Mouse (Mus musculus) hindbrain, embryonic 13.5 days (tissue): Measurements from ENCODE around the gene Nkd2. TPM values are rescaled to one million over a fixed set of nuclear protein-coding genes. Genes with fewer than 3 reads are reported as not detected.

Experiments used
- ATAC-seq: fragments of 200-750 bp; cut with Nextera tagmentation; 2 replicates; pipeline ENCODE4 v1.8.0; 2017; ENCODE audit warnings: moderate TSS enrichment; ENCODE audit not compliant: low FRiP score
- H3K27ac ChIP-seq: fragments of 300-500 bp; sonication (generic); 2 replicates; pipeline ENCODE4 v1.5.1; 2015; ENCODE audit warnings: inconsistent platforms, mild to moderate bottlenecking, moderate library complexity
- H3K27me3 ChIP-seq: fragments of 300-500 bp; sonication (generic); 2 replicates; pipeline ENCODE4 v1.6.1; 2015; ENCODE audit warnings: mild to moderate bottlenecking, inconsistent platforms
- H3K36me3 ChIP-seq: fragments of 300-500 bp; sonication (generic); 2 replicates; pipeline ENCODE4 v1.6.1; 2015; ENCODE audit warnings: mild to moderate bottlenecking, inconsistent platforms
- H3K4me1 ChIP-seq: fragments of 300-500 bp; sonication (generic); replicated peaks from 2 replicates; pipeline ENCODE4 v1.6.1; 2015; ENCODE audit warnings: inconsistent platforms
- H3K4me2 ChIP-seq: fragments of 300-500 bp; sonication (generic); 2 replicates; pipeline ENCODE4 v1.6.1; 2015; ENCODE audit warnings: inconsistent platforms, mild to moderate bottlenecking, moderate library complexity
- H3K4me3 ChIP-seq: fragments of 300-500 bp; sonication (generic); 2 replicates; pipeline ENCODE4 v1.5.1; 2015; ENCODE audit warnings: mild to moderate bottlenecking, inconsistent platforms
- H3K9ac ChIP-seq: fragments of 300-500 bp; sonication (generic); 2 replicates; pipeline ENCODE4 v1.6.1; 2015; ENCODE audit warnings: mild to moderate bottlenecking, inconsistent platforms
- H3K9me3 ChIP-seq: fragments of 300-500 bp; sonication (generic); 2 replicates; pipeline ENCODE4 v1.6.1; 2016; ENCODE audit warnings: inconsistent platforms
- WGBS: fragments of 180-500 bp; shearing (Covaris S2); methylation state at CpG from one replicate; pipeline ENCODE4 v1.1.7; 2015; 5-methylcytosine and 5-hydroxymethylcytosine counted together
- polyA plus RNA-seq: library from polyadenylated mRNA; unstranded; fragments of >200 nt; fragmentation: Nextera tagmentation; extraction: Ambion mirVana; gene quantifications from 2 replicates; pipeline ENCODE4 v1.2.1, GENCODE M21; 2015

Nkd2 gene
- polyA plus RNA-seq: 9.5 and 9.7 TPM in 2 replicates

- Histone ChIP-seq H3K4me1 (peaks cover 6% of the 10 kb centered on the region), H3K4me2 (peak within 1 kb of the TSS; percentile 88), H3K36me3 (no peaks in the 10 kb centered on the region), H3K9me3 (no peaks in the 10 kb centered on the region), H3K27me3 (peaks cover 35% of the 10 kb centered on the region), H3K9ac (peak within 1 kb of the TSS; percentile 79), H3K4me3 (peak within 1 kb of the TSS; percentile 65), H3K27ac (no peak within 1 kb of the TSS)
- ATAC-seq: peak; percentile 88
- WGBS: under 1% methylated on average over 38 of the region's 38 CpGs
Observed at GRCm38 (mm10) chr13:73847465-73847836, at the start of gene Nkd2. TSS of gene Nkd2 (minus strand) at chr13:73847631.

- Histone ChIP-seq H3K9me3 (no peaks in the 10 kb centered on the region), H3K36me3 (no peaks in the 10 kb centered on the region), H3K4me1 (no peaks in the 10 kb centered on the region), H3K27me3 (no peaks in the 10 kb centered on the region), H3K27ac (no peak overlapping the region), H3K4me2 (no peak overlapping the region), H3K4me3 (no peak overlapping the region), H3K9ac (no peak overlapping the region)
- 56% methylated on average over 6 of the region's 6 CpGs for WGBS
- ATAC-seq: no peak
Observed at GRCm38 (mm10) chr13:73892493-73893178, 45.2 kb upstream of the Nkd2 start.

- H3K4me2 ChIP-seq: no peak overlapping the region
- 71% methylated on average over 4 of the region's 4 CpGs for WGBS
- no peak overlapping the region for H3K4me3 ChIP-seq
- no peaks in the 10 kb centered on the region for H3K36me3 ChIP-seq
- H3K4me1 ChIP-seq: no peaks in the 10 kb centered on the region
- no peaks in the 10 kb centered on the region for H3K9me3 ChIP-seq
- ATAC-seq: no peak
- no peak overlapping the region for H3K9ac ChIP-seq
- no peak overlapping the region for H3K27ac ChIP-seq
- H3K27me3 ChIP-seq: no peaks in the 10 kb centered on the region
Observed at GRCm38 (mm10) chr13:73887415-73887874, 40.0 kb upstream of the Nkd2 start.

- 85% methylated on average over 5 of the region's 5 CpGs for WGBS
- no peak overlapping the region for H3K4me2 ChIP-seq
- no peaks in the 10 kb centered on the region for H3K9me3 ChIP-seq
- no peaks in the 10 kb centered on the region for H3K4me1 ChIP-seq
- no peak for ATAC-seq
- H3K4me3 ChIP-seq: no peak overlapping the region
- H3K36me3 ChIP-seq: no peaks in the 10 kb centered on the region
- H3K27ac ChIP-seq: no peak overlapping the region
- no peak overlapping the region for H3K9ac ChIP-seq
- H3K27me3 ChIP-seq: no peaks in the 10 kb centered on the region
Observed at GRCm38 (mm10) chr13:73886601-73887000, 39.2 kb upstream of the Nkd2 start.

GRCm38 (mm10) chr13:73886066-73886465, 38.6 kb upstream of the Nkd2 start:
- WGBS: 82% methylated on average over 4 of the region's 4 CpGs
- no peak overlapping the region for H3K4me3 ChIP-seq
- no peak overlapping the region for H3K9ac ChIP-seq
- H3K27me3 ChIP-seq: no peaks in the 10 kb centered on the region
- H3K9me3 ChIP-seq: no peaks in the 10 kb centered on the region
- no peak overlapping the region for H3K4me2 ChIP-seq
- no peak overlapping the region for H3K27ac ChIP-seq
- no peaks in the 10 kb centered on the region for H3K36me3 ChIP-seq
- ATAC-seq: no peak
- no peaks in the 10 kb centered on the region for H3K4me1 ChIP-seq

GRCm38 (mm10) chr13:73885656-73886055, 38.2 kb upstream of the Nkd2 start:
- H3K4me1 ChIP-seq: no peaks in the 10 kb centered on the region
- no peak for ATAC-seq
- 89% methylated on average over 4 of the region's 4 CpGs for WGBS
- H3K27ac ChIP-seq: no peak overlapping the region
- no peak overlapping the region for H3K9ac ChIP-seq
- no peaks in the 10 kb centered on the region for H3K27me3 ChIP-seq
- H3K4me3 ChIP-seq: no peak overlapping the region
- H3K36me3 ChIP-seq: no peaks in the 10 kb centered on the region
- no peaks in the 10 kb centered on the region for H3K9me3 ChIP-seq
- H3K4me2 ChIP-seq: no peak overlapping the region

- H3K4me3 ChIP-seq: no peak overlapping the region
- H3K4me2 ChIP-seq: no peak overlapping the region
- no peaks in the 10 kb centered on the region for H3K9me3 ChIP-seq
- no peak for ATAC-seq
- 77% methylated on average over 8 of the region's 8 CpGs for WGBS
- H3K36me3 ChIP-seq: no peaks in the 10 kb centered on the region
- no peak overlapping the region for H3K9ac ChIP-seq
- no peaks in the 10 kb centered on the region for H3K27me3 ChIP-seq
- no peak overlapping the region for H3K27ac ChIP-seq
- H3K4me1 ChIP-seq: no peaks in the 10 kb centered on the region
Observed at GRCm38 (mm10) chr13:73881347-73881746, 33.9 kb upstream of the Nkd2 start.

- WGBS: 88% methylated on average over 5 of the region's 5 CpGs
- H3K9ac ChIP-seq: no peak overlapping the region
- H3K36me3 ChIP-seq: no peaks in the 10 kb centered on the region
- no peak overlapping the region for H3K4me3 ChIP-seq
- H3K27me3 ChIP-seq: no peaks in the 10 kb centered on the region
- no peaks in the 10 kb centered on the region for H3K4me1 ChIP-seq
- H3K4me2 ChIP-seq: no peak overlapping the region
- no peak for ATAC-seq
- no peaks in the 10 kb centered on the region for H3K9me3 ChIP-seq
- H3K27ac ChIP-seq: no peak overlapping the region
Observed at GRCm38 (mm10) chr13:73879824-73880223, 32.4 kb upstream of the Nkd2 start.

GRCm38 (mm10) chr13:73872159-73872558, 24.7 kb upstream of the Nkd2 start:
- no peaks in the 10 kb centered on the region for H3K4me1 ChIP-seq
- no peak overlapping the region for H3K4me2 ChIP-seq
- no peak overlapping the region for H3K27ac ChIP-seq
- no peak overlapping the region for H3K9ac ChIP-seq
- H3K36me3 ChIP-seq: no peaks in the 10 kb centered on the region
- no peak for ATAC-seq
- WGBS: 69% methylated on average over 2 of the region's 2 CpGs
- H3K27me3 ChIP-seq: no peaks in the 10 kb centered on the region
- H3K9me3 ChIP-seq: no peaks in the 10 kb centered on the region
- H3K4me3 ChIP-seq: no peak overlapping the region

GRCm38 (mm10) chr13:73846589-73847464, 604 bp downstream of the Nkd2 start:
- under 1% methylated on average over 59 of the region's 65 CpGs for WGBS

GRCm38 (mm10) chr13:73842696-73843095, 4.7 kb downstream of the Nkd2 start:
- H3K4me2 ChIP-seq: no peak overlapping the region
- no peak overlapping the region for H3K4me3 ChIP-seq
- no peak overlapping the region for H3K9ac ChIP-seq
- no peak for ATAC-seq
- no peaks in the 10 kb centered on the region for H3K9me3 ChIP-seq
- peaks cover 24% of the 10 kb centered on the region for H3K27me3 ChIP-seq
- peaks cover 6% of the 10 kb centered on the region for H3K4me1 ChIP-seq
- H3K36me3 ChIP-seq: no peaks in the 10 kb centered on the region
- H3K27ac ChIP-seq: no peak overlapping the region

More at GRCm38 (mm10) chr13:73846589-73847464, 604 bp downstream of the Nkd2 start:
- H3K27me3 ChIP-seq: peaks cover 35% of the 10 kb centered on the region
- peak overlapping the region; percentile 88 for H3K4me2 ChIP-seq
- ATAC-seq: peak; percentile 85
- H3K36me3 ChIP-seq: no peaks in the 10 kb centered on the region
- peak overlapping the region; percentile 79 for H3K9ac ChIP-seq
- peak overlapping the region; percentile 65 for H3K4me3 ChIP-seq
- H3K9me3 ChIP-seq: no peaks in the 10 kb centered on the region
- peaks cover 6% of the 10 kb centered on the region for H3K4me1 ChIP-seq
- no peak overlapping the region for H3K27ac ChIP-seq

GRCm38 (mm10) chr13:73839740-73840139, 7.7 kb downstream of the Nkd2 start:
- H3K9ac ChIP-seq: no peak overlapping the region
- no peak overlapping the region for H3K4me3 ChIP-seq
- no peaks in the 10 kb centered on the region for H3K27me3 ChIP-seq
- no peak overlapping the region for H3K4me2 ChIP-seq
- H3K36me3 ChIP-seq: no peaks in the 10 kb centered on the region
- no peak overlapping the region for H3K27ac ChIP-seq
- H3K9me3 ChIP-seq: no peaks in the 10 kb centered on the region
- ATAC-seq: no peak
- 0 out of 2 replicates have a peak, but pooled peaks cover 8% of the 10 kb centered on the region for H3K4me1 ChIP-seq
- WGBS: 89% methylated on average over 4 of the region's 4 CpGs
